In the genomic region with DNA sequence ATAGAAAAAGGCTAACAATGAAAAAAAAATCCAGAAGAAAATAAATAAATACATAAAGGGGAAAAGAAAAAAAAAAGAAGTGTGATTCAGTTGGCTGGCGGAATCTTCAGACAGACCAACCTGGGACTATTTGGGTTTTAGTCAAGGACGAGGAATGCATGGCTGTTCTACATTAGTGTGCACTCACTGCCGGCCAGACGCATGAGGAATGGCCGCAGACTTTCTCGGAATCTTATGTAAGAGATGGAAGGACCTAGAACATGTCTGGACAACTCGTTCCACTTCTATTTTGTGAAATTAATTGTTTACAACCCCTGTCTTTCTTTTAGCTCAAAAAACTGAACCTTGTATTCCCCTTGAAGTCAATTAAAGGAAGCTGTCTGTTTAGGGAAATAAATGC, we compare ENCODE assay signal across 8 mouse cellular contexts.
"Had no signal": no experiment of that assay in that cellular context is flagged by ENCODE, and none has a peak within 500 bp of the region (broad histone marks: within the 10 kb centered on the region; RNA-seq: fewer than 3 reads in every experiment).

No protein-coding gene starts in this region.

- H3K4me1 ChIP-seq: liver, embryonic 13.5 days; midbrain, embryonic 13.5 days had no signal

- H3K9ac ChIP-seq: kidney, embryonic 15.5 days; liver, embryonic 13.5 days; midbrain, embryonic 13.5 days; stomach, embryonic 15.5 days had no signal

- H3K36me3 ChIP-seq: kidney, embryonic 15.5 days; liver, embryonic 13.5 days; midbrain, embryonic 10.5 days; midbrain, embryonic 13.5 days; stomach, embryonic 15.5 days had no signal

- H3K4me2 ChIP-seq: kidney, embryonic 15.5 days; liver, embryonic 13.5 days; stomach, embryonic 15.5 days had no signal

- H3K27ac ChIP-seq: kidney, embryonic 15.5 days; left cerebral cortex, adult 2 months; liver, embryonic 13.5 days; midbrain, embryonic 10.5 days; midbrain, embryonic 13.5 days; stomach, embryonic 15.5 days had no signal

- H3K4me3 ChIP-seq: kidney, embryonic 15.5 days; left cerebral cortex, adult 2 months; liver, embryonic 13.5 days; megakaryocyte, embryonic 14.5 days; midbrain, embryonic 10.5 days; midbrain, embryonic 13.5 days; myocyte; stomach, embryonic 15.5 days had no signal

- H3K9me3 ChIP-seq: kidney, embryonic 15.5 days; liver, embryonic 13.5 days; megakaryocyte, embryonic 14.5 days; midbrain, embryonic 10.5 days; midbrain, embryonic 13.5 days; stomach, embryonic 15.5 days had no signal

- H3K27me3 ChIP-seq: kidney, embryonic 15.5 days; liver, embryonic 13.5 days; stomach, embryonic 15.5 days had no signal
